Mouse (Mus musculus) bone marrow macrophage, adult 2 months (primary cell): Measurements from ENCODE around the gene Slc17a1.

Experiments
- CTCF ChIP-seq: IDR thresholded peaks from 2 replicates; pipeline ENCODE4 v1.5.1; 2012; ENCODE audit warnings: low read depth, mild to moderate bottlenecking, low read length, moderate library complexity
- POLR2A ChIP-seq: IDR thresholded peaks from 2 replicates; pipeline ENCODE4 v1.6.1; 2012; ENCODE audit warnings: mild to moderate bottlenecking, low read depth, low read length, borderline replicate concordance

GRCm38 (mm10) chr13:23820179-23820940 lies 47.2 kb upstream of the Slc17a1 start:
- no peak for TF ChIP-seq CTCF
- no peak for TF ChIP-seq POLR2A
